Mouse (Mus musculus) cortical plate, adult 2 months (tissue): ENCODE results near the gene Magix.

Experiments
- CTCF ChIP-seq: fragments of 200-500 bp; IDR thresholded peaks from 2 replicates; pipeline ENCODE4 v1.5.1; 2011; ENCODE audit warnings: mild to moderate bottlenecking, control low read depth, low read length; ENCODE audit not compliant: insufficient read depth; ENCODE audit errors: extremely low read depth
- POLR2A ChIP-seq: fragments of 200-500 bp; IDR thresholded peaks from 2 replicates; pipeline ENCODE4 v1.6.1; 2011; ENCODE audit warnings: mild to moderate bottlenecking, low read length, control low read depth; ENCODE audit not compliant: insufficient read depth; ENCODE audit errors: extremely low read depth

- TF ChIP-seq POLR2A (no peak), CTCF (no peak)
Measured at GRCm38 (mm10) chrX:7632560-7632959, 48.5 kb downstream of the Magix start.
